Mouse (Mus musculus): ENCODE data around the gene Il18. TPM values are rescaled to one million over a fixed set of nuclear protein-coding genes. Genes with fewer than 3 reads are reported as not detected.
A peak's percentile ranks its signal among the peaks of the same experiment; 100 is the strongest.

Gene Il18
- polyA plus RNA-seq, 1 experiment: 69.3 TPM

DNA sequence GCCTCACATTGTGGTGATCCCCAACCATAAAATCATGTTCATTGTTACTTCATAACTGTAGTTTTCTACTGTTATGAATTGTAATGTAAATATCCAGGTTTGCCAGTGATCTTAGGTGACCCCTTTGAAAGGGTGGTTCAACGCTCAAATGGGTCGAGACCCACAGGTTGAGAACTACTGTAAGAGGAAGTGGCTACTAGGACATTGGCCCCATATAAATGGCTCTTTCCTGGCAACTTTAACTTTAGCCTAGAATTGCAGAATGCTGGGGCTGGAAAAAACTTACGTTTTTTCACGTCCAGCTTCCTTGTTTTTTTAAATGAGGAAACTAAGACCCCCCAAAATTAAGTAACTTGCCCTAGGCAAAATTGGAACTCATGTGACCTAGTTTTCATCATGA is 12.7 kb downstream of the Il18 start:
- Histone ChIP-seq H3K4me1 (ENCODE audit: control insufficient read depth, insufficient read depth, low read length) (no peaks in the 10 kb centered on the region), H3K4me3 (ENCODE audit: insufficient read depth, low read length) (no peak overlapping the region), H3K27ac (ENCODE audit: insufficient read depth, low read length) (no peak overlapping the region)
- TF ChIP-seq POLR2A (IDR thresholded peaks at IDR 0.05; ENCODE audit: extremely low read depth, insufficient read depth, low read length) (no peak), CTCF (IDR thresholded peaks at IDR 0.05; ENCODE audit: extremely low read depth, insufficient read depth, low read length) (no peak)

- no peak for TF ChIP-seq POLR2A (IDR thresholded peaks at IDR 0.05; ENCODE audit: extremely low read depth, insufficient read depth, low read length)
- no peak for TF ChIP-seq CTCF (IDR thresholded peaks at IDR 0.05; ENCODE audit: extremely low read depth, insufficient read depth, low read length)
These were observed 13.3 kb downstream of the Il18 start for GRCm38 (mm10) chr9:50567881-50568280.

DNA sequence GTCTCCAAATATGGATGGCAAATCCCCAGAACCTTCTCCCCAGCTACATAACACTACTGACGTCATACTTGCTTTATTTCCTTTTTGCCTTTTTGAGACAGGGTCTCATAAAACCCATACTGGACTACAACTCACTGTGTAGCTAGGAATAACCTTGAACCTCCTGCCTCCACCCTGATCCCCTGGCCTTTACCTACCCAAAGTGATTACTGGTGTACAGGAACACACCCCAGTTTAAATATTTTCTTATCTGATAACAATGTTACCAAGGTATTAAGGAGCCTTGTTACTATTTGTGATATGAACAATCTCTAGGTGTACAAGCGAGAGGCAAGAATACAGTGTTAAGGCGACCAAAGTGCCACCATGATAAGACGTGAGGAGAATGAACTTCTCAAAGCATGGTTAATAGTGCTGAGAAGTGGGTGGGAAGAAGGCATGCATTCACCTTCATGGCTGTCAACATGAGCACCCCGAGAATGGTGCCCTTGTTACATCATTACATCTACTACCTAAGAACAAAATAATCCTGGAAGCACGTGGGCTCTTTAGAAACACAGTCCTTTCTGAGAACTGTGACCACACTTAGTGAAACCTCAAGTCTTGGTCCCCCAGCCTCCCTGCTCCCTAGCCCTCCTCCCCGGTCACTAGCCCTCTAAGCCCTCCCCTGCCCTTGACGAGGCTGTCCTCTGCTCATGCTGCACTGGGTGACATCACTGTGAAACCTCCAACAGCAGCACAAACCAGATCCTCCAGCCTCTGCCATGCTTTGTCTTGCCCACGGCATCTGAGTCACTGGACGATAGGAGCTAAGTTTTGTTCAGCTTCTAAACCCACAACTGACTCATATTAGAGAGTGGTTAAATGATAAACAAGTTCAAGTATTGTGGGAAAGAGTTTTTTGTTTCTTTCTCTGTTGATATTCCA is 15.2 kb downstream of the Il18 start:
- Histone ChIP-seq H3K4me1 (ENCODE audit: control insufficient read depth, insufficient read depth, low read length) (no peaks in the 10 kb centered on the region), H3K4me3 (ENCODE audit: insufficient read depth, low read length) (no peak overlapping the region), H3K27ac (ENCODE audit: insufficient read depth, low read length) (no peak overlapping the region)
- no peak for TF ChIP-seq CTCF (IDR thresholded peaks at IDR 0.05; ENCODE audit: extremely low read depth, insufficient read depth, low read length)
- TF ChIP-seq POLR2A (IDR thresholded peaks at IDR 0.05; ENCODE audit: extremely low read depth, insufficient read depth, low read length): no peak

More at GRCm38 (mm10) chr9:50567881-50568280, 13.3 kb downstream of the Il18 start:
- no peaks in the 10 kb centered on the region for H3K4me1 ChIP-seq (ENCODE audit: control insufficient read depth, insufficient read depth, low read length)
- no peak overlapping the region for H3K4me3 ChIP-seq (ENCODE audit: insufficient read depth, low read length)
- H3K27ac ChIP-seq (ENCODE audit: insufficient read depth, low read length): no peak overlapping the region

DNA sequence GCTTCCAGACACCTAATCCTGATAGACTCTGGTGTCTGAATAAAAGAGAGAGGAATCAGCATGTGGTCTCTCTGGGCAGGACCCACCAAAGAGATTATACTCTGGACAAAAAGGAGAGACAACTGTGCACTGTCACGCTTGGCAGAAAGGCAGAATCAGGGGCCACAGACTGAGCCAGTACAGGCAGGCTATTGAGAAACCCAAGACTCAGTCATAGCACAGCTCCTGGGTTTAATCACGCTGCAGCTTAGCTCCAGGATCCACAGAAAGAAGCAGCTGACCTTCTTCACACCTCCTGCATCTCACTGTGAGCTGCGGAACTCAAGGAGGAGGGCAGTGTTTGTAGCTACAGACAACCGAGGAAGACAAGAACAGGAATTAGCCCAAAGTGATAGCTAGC is 25.7 kb downstream of the Il18 start:
- no peak for TF ChIP-seq POLR2A (IDR thresholded peaks at IDR 0.05; ENCODE audit: extremely low read depth, insufficient read depth, low read length)
- no peak for TF ChIP-seq CTCF (IDR thresholded peaks at IDR 0.05; ENCODE audit: extremely low read depth, insufficient read depth, low read length)
- Histone ChIP-seq H3K4me1 (ENCODE audit: control insufficient read depth, insufficient read depth, low read length) (no peaks in the 10 kb centered on the region), H3K27ac (ENCODE audit: insufficient read depth, low read length) (no peak overlapping the region), H3K4me3 (ENCODE audit: insufficient read depth, low read length) (no peak overlapping the region)

DNA sequence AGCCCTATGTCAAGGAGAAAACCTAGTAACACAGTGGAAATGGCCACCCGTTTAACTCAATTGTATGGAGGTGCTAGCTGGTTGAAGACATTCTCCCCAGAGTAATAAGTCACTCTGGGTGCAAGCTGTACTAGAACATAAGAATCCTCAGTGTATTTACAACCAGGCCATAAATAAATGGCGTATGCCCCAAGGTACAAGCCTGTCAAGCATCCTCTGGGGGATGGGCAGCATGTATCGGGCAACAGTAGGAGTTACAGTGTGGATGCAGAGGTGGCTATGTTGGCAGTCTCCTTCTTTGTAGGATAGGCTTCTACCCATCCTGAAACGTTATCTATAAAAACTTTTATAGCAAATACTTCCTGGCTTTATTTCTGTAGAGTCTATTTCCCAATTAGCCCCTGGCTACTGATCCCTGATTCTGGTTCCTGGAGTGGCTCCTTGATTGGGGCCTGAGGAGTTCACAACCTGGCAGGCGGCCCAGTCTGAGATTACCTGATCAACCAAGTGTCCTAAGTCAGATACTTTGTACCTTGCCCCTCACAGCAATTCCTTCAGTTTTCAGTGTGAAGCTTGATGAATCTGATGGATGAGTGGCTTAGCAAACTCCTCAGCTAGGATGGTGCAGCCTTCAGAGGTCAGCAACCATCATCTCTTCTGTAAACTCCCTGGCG is 30.7 kb downstream of the Il18 start:
- H3K4me1 ChIP-seq (ENCODE audit: control insufficient read depth, insufficient read depth, low read length): no peaks in the 10 kb centered on the region
- no peak for TF ChIP-seq CTCF (IDR thresholded peaks at IDR 0.05; ENCODE audit: extremely low read depth, insufficient read depth, low read length)
- TF ChIP-seq POLR2A (IDR thresholded peaks at IDR 0.05; ENCODE audit: extremely low read depth, insufficient read depth, low read length): no peak
- H3K4me3 ChIP-seq (ENCODE audit: insufficient read depth, low read length): no peak overlapping the region
- H3K27ac ChIP-seq (ENCODE audit: insufficient read depth, low read length): no peak overlapping the region

GRCm38 (mm10) chr9:50586955-50587354 is 32.3 kb downstream of the Il18 start:
- no peak overlapping the region for H3K27ac ChIP-seq (ENCODE audit: insufficient read depth, low read length)
- TF ChIP-seq CTCF (IDR thresholded peaks at IDR 0.05; ENCODE audit: extremely low read depth, insufficient read depth, low read length): no peak
- no peak for TF ChIP-seq POLR2A (IDR thresholded peaks at IDR 0.05; ENCODE audit: extremely low read depth, insufficient read depth, low read length)
- no peak overlapping the region for H3K4me3 ChIP-seq (ENCODE audit: insufficient read depth, low read length)
- H3K4me1 ChIP-seq (ENCODE audit: control insufficient read depth, insufficient read depth, low read length): no peaks in the 10 kb centered on the region

- no peak overlapping the region for H3K4me3 ChIP-seq (ENCODE audit: insufficient read depth, low read length)
- TF ChIP-seq CTCF (IDR thresholded peaks at IDR 0.05; ENCODE audit: extremely low read depth, insufficient read depth, low read length): no peak
- no peak for TF ChIP-seq POLR2A (IDR thresholded peaks at IDR 0.05; ENCODE audit: extremely low read depth, insufficient read depth, low read length)
- H3K4me1 ChIP-seq (ENCODE audit: control insufficient read depth, insufficient read depth, low read length): no peaks in the 10 kb centered on the region
- H3K27ac ChIP-seq (ENCODE audit: insufficient read depth, low read length): no peak overlapping the region
These were observed 36.4 kb downstream of the Il18 start for GRCm38 (mm10) chr9:50590856-50591518.

- no peak for TF ChIP-seq CTCF (IDR thresholded peaks at IDR 0.05; ENCODE audit: extremely low read depth, insufficient read depth, low read length)
- TF ChIP-seq POLR2A (IDR thresholded peaks at IDR 0.05; ENCODE audit: extremely low read depth, insufficient read depth, low read length): no peak
- no peaks in the 10 kb centered on the region for H3K4me1 ChIP-seq (ENCODE audit: control insufficient read depth, insufficient read depth, low read length)
- H3K4me3 ChIP-seq (ENCODE audit: insufficient read depth, low read length): no peak overlapping the region
- H3K27ac ChIP-seq (ENCODE audit: insufficient read depth, low read length): no peak overlapping the region
These were observed 38.3 kb downstream of the Il18 start for GRCm38 (mm10) chr9:50592955-50593354.

GRCm38 (mm10) chr9:50593544-50593943 is 38.9 kb downstream of the Il18 start:
- no peak overlapping the region for H3K27ac ChIP-seq (ENCODE audit: insufficient read depth, low read length)
- H3K4me3 ChIP-seq (ENCODE audit: insufficient read depth, low read length): no peak overlapping the region
- peak; percentile 34 for TF ChIP-seq CTCF (IDR thresholded peaks at IDR 0.05; ENCODE audit: extremely low read depth, insufficient read depth, low read length)
- no peak for TF ChIP-seq POLR2A (IDR thresholded peaks at IDR 0.05; ENCODE audit: extremely low read depth, insufficient read depth, low read length)
- H3K4me1 ChIP-seq (ENCODE audit: control insufficient read depth, insufficient read depth, low read length): no peaks in the 10 kb centered on the region

Data from cortical plate, adult 2 months (tissue).